Mouse (Mus musculus): ENCODE measurements at regions not wholly inside any gene's neighbourhood (a gene's known extent, or its start where the extent isn't known, plus 50 kb on each side); places are given as distances from the start of the nearest gene placed in this dataset.

GRCm38 (mm10) chr6:91573487-91573886, 57.8 kb downstream of the Lsm3 start:
- ATAC-seq (ENCODE audit: low FRiP score, low TSS enrichment): no peak
- Histone ChIP-seq H3K4me2 (replicated peaks; ENCODE audit: low read depth, low read length) (no peak overlapping the region), H3K9me3 (ENCODE audit: low read length) (no peaks in the 10 kb centered on the region), H3K4me3 (ENCODE audit: low read length) (no peak overlapping the region), H3K9ac (replicated peaks; ENCODE audit: low read length) (no peak overlapping the region), H3K27me3 (ENCODE audit: insufficient read depth, low read length) (no peaks in the 10 kb centered on the region), H3K36me3 (ENCODE audit: insufficient read depth, low read length) (no peaks in the 10 kb centered on the region), H3K4me1 (ENCODE audit: insufficient read depth, low read length) (no peaks in the 10 kb centered on the region), H3K27ac (ENCODE audit: low read length) (no peak overlapping the region)
- WGBS: 69% methylated on average over 8 of the region's 8 CpGs

DNA sequence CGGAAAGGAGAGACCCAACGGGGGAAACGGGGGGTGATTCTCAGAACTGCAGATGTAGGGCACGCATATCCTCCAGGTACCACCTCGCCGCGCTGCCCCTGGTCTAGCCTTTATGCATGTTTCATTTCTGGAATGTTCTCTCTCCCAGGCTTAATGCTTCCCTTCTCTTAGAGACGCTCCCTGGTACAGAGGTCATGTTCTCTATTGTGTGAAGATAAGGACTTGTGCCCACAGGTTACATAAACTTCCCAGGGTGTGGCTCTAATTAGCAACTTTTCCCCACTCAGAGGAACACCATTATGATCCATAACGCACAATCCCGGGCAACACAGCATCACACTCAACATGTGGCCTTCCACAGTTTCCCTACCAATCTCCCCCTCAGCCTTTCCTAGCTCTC, 58.7 kb downstream of the Lsm3 start:
- WGBS: 87% methylated on average over 10 of the region's 10 CpGs
- Histone ChIP-seq H3K9me3 (ENCODE audit: low read length) (no peaks in the 10 kb centered on the region), H3K9ac (replicated peaks; ENCODE audit: low read length) (no peak overlapping the region), H3K27me3 (ENCODE audit: insufficient read depth, low read length) (no peaks in the 10 kb centered on the region), H3K4me2 (replicated peaks; ENCODE audit: low read depth, low read length) (no peak overlapping the region), H3K4me3 (ENCODE audit: low read length) (no peak overlapping the region), H3K36me3 (ENCODE audit: insufficient read depth, low read length) (no peaks in the 10 kb centered on the region), H3K4me1 (ENCODE audit: insufficient read depth, low read length) (no peaks in the 10 kb centered on the region), H3K27ac (ENCODE audit: low read length) (no peak overlapping the region)
- ATAC-seq (ENCODE audit: low FRiP score, low TSS enrichment): no peak

- no peaks in the 10 kb centered on the region for H3K36me3 ChIP-seq (ENCODE audit: insufficient read depth, low read length)
- WGBS: 66% methylated on average over 4 of the region's 4 CpGs
- H3K27ac ChIP-seq (ENCODE audit: low read length): no peak overlapping the region
- no peaks in the 10 kb centered on the region for H3K4me1 ChIP-seq (ENCODE audit: insufficient read depth, low read length)
- H3K9ac ChIP-seq (replicated peaks; ENCODE audit: low read length): no peak overlapping the region
- no peaks in the 10 kb centered on the region for H3K9me3 ChIP-seq (ENCODE audit: low read length)
- H3K4me2 ChIP-seq (replicated peaks; ENCODE audit: low read depth, low read length): no peak overlapping the region
- no peaks in the 10 kb centered on the region for H3K27me3 ChIP-seq (ENCODE audit: insufficient read depth, low read length)
- peak; percentile 87; the same call in 1 of the 2 replicates for ATAC-seq (ENCODE audit: low FRiP score, low TSS enrichment)
- H3K4me3 ChIP-seq (ENCODE audit: low read length): no peak overlapping the region
Observed at GRCm38 (mm10) chr6:91575662-91576364, 60.1 kb downstream of the Lsm3 start.

- H3K4me3 ChIP-seq (ENCODE audit: low read length): no peak overlapping the region
- H3K27me3 ChIP-seq (ENCODE audit: insufficient read depth, low read length): no peaks in the 10 kb centered on the region
- H3K9ac ChIP-seq (replicated peaks; ENCODE audit: low read length): no peak overlapping the region
- no peak overlapping the region for H3K27ac ChIP-seq (ENCODE audit: low read length)
- WGBS: 32% methylated on average over 15 of the region's 15 CpGs
- no peaks in the 10 kb centered on the region for H3K36me3 ChIP-seq (ENCODE audit: insufficient read depth, low read length)
- H3K4me1 ChIP-seq (ENCODE audit: insufficient read depth, low read length): no peaks in the 10 kb centered on the region
- no peak overlapping the region for H3K4me2 ChIP-seq (replicated peaks; ENCODE audit: low read depth, low read length)
- H3K9me3 ChIP-seq (ENCODE audit: low read length): no peaks in the 10 kb centered on the region
- no peak for ATAC-seq (ENCODE audit: low FRiP score, low TSS enrichment)
Observed at GRCm38 (mm10) chr6:91576906-91577305, 61.2 kb downstream of the Lsm3 start.

DNA sequence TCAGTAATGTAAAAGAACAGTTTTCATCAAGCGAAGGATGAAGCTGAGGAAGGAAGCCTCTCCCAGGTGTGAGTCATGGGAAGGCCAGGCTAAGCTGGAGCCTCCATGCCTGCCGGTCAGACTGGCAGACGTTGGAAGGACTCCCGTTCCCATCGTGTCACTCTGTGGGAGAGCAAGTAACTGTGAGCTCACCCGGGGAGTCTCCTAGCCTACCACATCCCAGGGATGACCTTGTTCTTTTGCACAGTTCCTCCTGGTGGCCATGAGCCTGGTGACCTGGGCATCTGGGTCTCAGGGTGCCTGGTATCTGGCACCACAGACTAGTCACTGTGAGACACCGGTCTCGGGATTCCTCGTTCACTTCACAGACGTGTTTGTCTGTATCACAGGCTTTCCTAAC, 63.9 kb downstream of the Lsm3 start:
- WGBS: 78% methylated on average over 10 of the region's 10 CpGs
- ATAC-seq (ENCODE audit: low FRiP score, low TSS enrichment): no peak
- no peaks in the 10 kb centered on the region for H3K4me1 ChIP-seq (ENCODE audit: insufficient read depth, low read length)

GRCm38 (mm10) chr6:91580607-91581006, 64.9 kb downstream of the Lsm3 start:
- Histone ChIP-seq H3K4me3 (ENCODE audit: low read length) (no peak overlapping the region), H3K4me1 (ENCODE audit: insufficient read depth, low read length) (no peaks in the 10 kb centered on the region), H3K9ac (replicated peaks; ENCODE audit: low read length) (no peak overlapping the region), H3K36me3 (ENCODE audit: insufficient read depth, low read length) (no peaks in the 10 kb centered on the region), H3K4me2 (replicated peaks; ENCODE audit: low read depth, low read length) (no peak overlapping the region), H3K27me3 (ENCODE audit: insufficient read depth, low read length) (no peaks in the 10 kb centered on the region), H3K27ac (ENCODE audit: low read length) (no peak overlapping the region), H3K9me3 (ENCODE audit: low read length) (no peaks in the 10 kb centered on the region)
- no peak for ATAC-seq (ENCODE audit: low FRiP score, low TSS enrichment)
- WGBS: 90% methylated on average over 6 of the region's 6 CpGs

More for the DNA sequence above, 63.9 kb downstream of the Lsm3 start:
- H3K4me3 ChIP-seq (ENCODE audit: low read length): no peak overlapping the region
- no peaks in the 10 kb centered on the region for H3K27me3 ChIP-seq (ENCODE audit: insufficient read depth, low read length)
- no peaks in the 10 kb centered on the region for H3K36me3 ChIP-seq (ENCODE audit: insufficient read depth, low read length)
- no peaks in the 10 kb centered on the region for H3K9me3 ChIP-seq (ENCODE audit: low read length)
- no peak overlapping the region for H3K9ac ChIP-seq (replicated peaks; ENCODE audit: low read length)
- no peak overlapping the region for H3K27ac ChIP-seq (ENCODE audit: low read length)
- H3K4me2 ChIP-seq (replicated peaks; ENCODE audit: low read depth, low read length): no peak overlapping the region

DNA sequence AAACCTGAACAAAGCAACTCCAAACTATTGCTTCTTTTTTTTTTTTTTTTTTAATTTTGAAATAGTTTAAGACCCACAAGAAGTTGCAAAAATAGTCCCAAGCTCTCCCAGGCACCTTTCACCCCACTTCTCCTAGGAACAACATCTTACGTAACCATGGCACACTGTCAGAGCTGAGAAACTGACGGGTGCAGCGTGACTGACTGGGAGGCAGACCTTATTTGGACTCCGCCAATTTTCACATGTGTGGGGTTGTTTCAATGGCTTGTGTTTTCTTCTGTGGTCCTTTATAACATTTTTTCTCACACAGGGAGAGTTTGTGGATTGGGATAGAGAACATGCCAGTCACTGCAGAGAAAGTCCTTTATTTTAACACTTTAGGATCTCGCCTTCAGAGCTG, 66.6 kb downstream of the Lsm3 start:
- 89% methylated on average over 5 of the region's 5 CpGs for WGBS
- H3K9me3 ChIP-seq (ENCODE audit: low read length): no peaks in the 10 kb centered on the region

GRCm38 (mm10) chr6:91583346-91583745, 67.6 kb downstream of the Lsm3 start:
- 78% methylated on average over 5 of the region's 5 CpGs for WGBS
- ATAC-seq (ENCODE audit: low FRiP score, low TSS enrichment): no peak

More for the DNA sequence above, 66.6 kb downstream of the Lsm3 start:
- no peak overlapping the region for H3K27ac ChIP-seq (ENCODE audit: low read length)
- H3K9ac ChIP-seq (replicated peaks; ENCODE audit: low read length): no peak overlapping the region
- no peak overlapping the region for H3K4me2 ChIP-seq (replicated peaks; ENCODE audit: low read depth, low read length)
- no peaks in the 10 kb centered on the region for H3K4me1 ChIP-seq (ENCODE audit: insufficient read depth, low read length)
- H3K27me3 ChIP-seq (ENCODE audit: insufficient read depth, low read length): no peaks in the 10 kb centered on the region
- H3K4me3 ChIP-seq (ENCODE audit: low read length): no peak overlapping the region
- ATAC-seq (ENCODE audit: low FRiP score, low TSS enrichment): no peak
- H3K36me3 ChIP-seq (ENCODE audit: insufficient read depth, low read length): no peaks in the 10 kb centered on the region

GRCm38 (mm10) chr6:91585543-91585942, 69.8 kb downstream of the Lsm3 start:
- H3K9ac ChIP-seq (replicated peaks; ENCODE audit: low read length): no peak overlapping the region
- 54% methylated on average over 3 of the region's 3 CpGs for WGBS
- H3K9me3 ChIP-seq (ENCODE audit: low read length): no peaks in the 10 kb centered on the region
- no peaks in the 10 kb centered on the region; the same call in 1 of the 2 replicates for H3K4me1 ChIP-seq (ENCODE audit: insufficient read depth, low read length)
- H3K4me2 ChIP-seq (replicated peaks; ENCODE audit: low read depth, low read length): no peak overlapping the region
- 0 out of 2 replicates have a peak, but pooled peaks cover 2% of the 10 kb centered on the region for H3K27me3 ChIP-seq (ENCODE audit: insufficient read depth, low read length)
- no peaks in the 10 kb centered on the region for H3K36me3 ChIP-seq (ENCODE audit: insufficient read depth, low read length)
- no peak overlapping the region for H3K27ac ChIP-seq (ENCODE audit: low read length)
- ATAC-seq (ENCODE audit: low FRiP score, low TSS enrichment): 0 out of 2 replicates have a peak, but pooled peaks have one; percentile 31
- no peak overlapping the region for H3K4me3 ChIP-seq (ENCODE audit: low read length)

More at GRCm38 (mm10) chr6:91583346-91583745, 67.6 kb downstream of the Lsm3 start:
- no peaks in the 10 kb centered on the region for H3K36me3 ChIP-seq (ENCODE audit: insufficient read depth, low read length)
- H3K4me1 ChIP-seq (ENCODE audit: insufficient read depth, low read length): no peaks in the 10 kb centered on the region
- H3K4me3 ChIP-seq (ENCODE audit: low read length): no peak overlapping the region
- H3K27ac ChIP-seq (ENCODE audit: low read length): no peak overlapping the region
- no peak overlapping the region for H3K4me2 ChIP-seq (replicated peaks; ENCODE audit: low read depth, low read length)
- no peak overlapping the region for H3K9ac ChIP-seq (replicated peaks; ENCODE audit: low read length)
- H3K27me3 ChIP-seq (ENCODE audit: insufficient read depth, low read length): 0 out of 2 replicates have a peak, but pooled peaks cover 2% of the 10 kb centered on the region
- no peaks in the 10 kb centered on the region for H3K9me3 ChIP-seq (ENCODE audit: low read length)

DNA sequence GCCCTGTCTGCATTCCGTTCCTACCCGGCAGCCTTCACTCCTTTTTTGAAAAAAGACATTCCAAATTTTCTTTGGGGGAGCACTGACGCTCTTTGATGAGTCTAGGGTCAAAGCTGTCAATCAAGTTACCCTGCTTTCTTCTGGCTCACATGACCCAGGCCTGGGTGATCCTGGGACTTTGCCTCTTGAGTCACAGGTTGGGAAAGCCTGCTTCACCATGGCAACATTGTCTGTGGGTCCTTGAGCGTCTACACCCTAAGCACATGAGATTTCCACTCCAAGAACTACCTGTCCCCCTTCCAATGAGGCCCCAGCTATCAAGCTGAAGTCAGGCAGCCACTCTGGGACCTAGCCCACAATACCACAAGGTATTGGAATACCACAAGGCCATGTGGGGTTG, 73.5 kb downstream of the Lsm3 start:
- H3K36me3 ChIP-seq (ENCODE audit: insufficient read depth, low read length): no peaks in the 10 kb centered on the region
- WGBS: 70% methylated on average over 4 of the region's 4 CpGs
- ATAC-seq (ENCODE audit: low FRiP score, low TSS enrichment): no peak
- 0 out of 2 replicates have a peak, but pooled peaks cover 2% of the 10 kb centered on the region for H3K27me3 ChIP-seq (ENCODE audit: insufficient read depth, low read length)
- peaks cover 6% of the 10 kb centered on the region for H3K4me1 ChIP-seq (ENCODE audit: insufficient read depth, low read length)
- H3K9ac ChIP-seq (replicated peaks; ENCODE audit: low read length): no peak overlapping the region
- no peak overlapping the region for H3K27ac ChIP-seq (ENCODE audit: low read length)
- no peak overlapping the region for H3K4me2 ChIP-seq (replicated peaks; ENCODE audit: low read depth, low read length)
- H3K9me3 ChIP-seq (ENCODE audit: low read length): no peaks in the 10 kb centered on the region
- no peak overlapping the region for H3K4me3 ChIP-seq (ENCODE audit: low read length)

Data from kidney, embryonic 16.5 days (tissue).